Mouse (Mus musculus) erythroblast, embryonic 14.5 days (primary cell): ENCODE results near the gene Anxa3.

Experiments used
- GATA1 ChIP-seq: IDR thresholded peaks from 2 replicates; pipeline ENCODE4 v1.6.1; 2012; ENCODE audit warnings: low read length, inconsistent platforms, mixed read lengths
- TAL1 ChIP-seq: IDR thresholded peaks from 3 replicates; pipeline ENCODE4 v1.6.1; 2012; ENCODE audit warnings: low read length, inconsistent platforms, mixed read lengths

- TF ChIP-seq GATA1 (no peak), TAL1 (no peak)
Observed at GRCm38 (mm10) chr5:96890367-96890766, 97.2 kb downstream of the Anxa3 start.
